Mouse (Mus musculus) right cerebral cortex, postnatal 4 days (tissue): ENCODE measurements around the gene Cdc34.

Source experiments
- DNase-seq: peaks from one replicate; pipeline ENCODE4 v3.0.0-alpha.2; 2022

Gene Cdc34

GRCm38 (mm10) chr10:79681591-79682245 is at the start of gene Cdc34:
TSS of gene Cdc34 (plus strand) at chr10:79682195.
- peak; percentile 98 for DNase-seq

- no peak for DNase-seq
These were observed 48.8 kb upstream of the Cdc34 start for GRCm38 (mm10) chr10:79633006-79633777.

- DNase-seq = no peak
These were observed 45.7 kb upstream of the Cdc34 start for GRCm38 (mm10) chr10:79636287-79636686.

- peak; percentile 86 for DNase-seq
These were observed 44.6 kb upstream of the Cdc34 start, which contains the start of gene Shc2 for GRCm38 (mm10) chr10:79637128-79638110. TSS of gene Shc2 (minus strand) at chr10:79637918.

GRCm38 (mm10) chr10:79638486-79639204 is 43.4 kb upstream of the Cdc34 start:
- DNase-seq = peak; percentile 39

GRCm38 (mm10) chr10:79645711-79646110 is 36.3 kb upstream of the Cdc34 start, which contains the start of gene Odf3l2:
TSS of gene Odf3l2 (minus strand) at chr10:79645738.
- no peak for DNase-seq

GRCm38 (mm10) chr10:79649070-79649751 is 32.8 kb upstream of the Cdc34 start:
- DNase-seq = peak; percentile 80

GRCm38 (mm10) chr10:79652789-79653188 is 29.2 kb upstream of the Cdc34 start:
- DNase-seq = no peak

- peak; percentile 47 for DNase-seq
These were observed 27.0 kb upstream of the Cdc34 start for GRCm38 (mm10) chr10:79654946-79655395.

GRCm38 (mm10) chr10:79658829-79659228 is 23.2 kb upstream of the Cdc34 start:
- no peak for DNase-seq

- DNase-seq = no peak
These were observed 21.7 kb upstream of the Cdc34 start for GRCm38 (mm10) chr10:79660298-79660697.

GRCm38 (mm10) chr10:79661861-79662260 is 20.1 kb upstream of the Cdc34 start:
- no peak for DNase-seq

GRCm38 (mm10) chr10:79664131-79664665 is 17.8 kb upstream of the Cdc34 start, which contains the start of gene Madcam1:
TSS of gene Madcam1 (plus strand) at chr10:79664559.
- peak; percentile 71 for DNase-seq

GRCm38 (mm10) chr10:79665051-79665450 is 16.9 kb upstream of the Cdc34 start:
- no peak for DNase-seq

- no peak for DNase-seq
These were observed 15.5 kb upstream of the Cdc34 start for GRCm38 (mm10) chr10:79666493-79666892.

- DNase-seq = no peak
These were observed 13.9 kb upstream of the Cdc34 start for GRCm38 (mm10) chr10:79668076-79668475.

GRCm38 (mm10) chr10:79668771-79669575 is 13.0 kb upstream of the Cdc34 start, which contains the start of gene Tpgs1:
TSS of gene Tpgs1 (plus strand) at chr10:79669369.
- peak; percentile 89 for DNase-seq

- DNase-seq = peak; percentile 84
These were observed 12.4 kb upstream of the Cdc34 start for GRCm38 (mm10) chr10:79669576-79670057.

GRCm38 (mm10) chr10:79670071-79670888 is 11.7 kb upstream of the Cdc34 start:
- DNase-seq = no peak
